Mouse (Mus musculus): Measurements from ENCODE around the gene Slc37a1.

- no peak for TF ChIP-seq CTCF (IDR thresholded peaks at IDR 0.05; ENCODE audit: control insufficient read depth, insufficient read depth, insufficient read length)
- no peak for TF ChIP-seq USF1 (IDR thresholded peaks at IDR 0.05; ENCODE audit: low read depth)
- TF ChIP-seq MYOD1 (IDR thresholded peaks at IDR 0.05; ENCODE audit: control insufficient read depth, insufficient read length, low read depth), result no peak
- TF ChIP-seq MAX (IDR thresholded peaks at IDR 0.05), result no peak
- TF ChIP-seq MYOG (IDR thresholded peaks at IDR 0.05; ENCODE audit: control insufficient read depth, extremely low read depth, insufficient read length), result no peak
- no peak for TF ChIP-seq CEBPB (IDR thresholded peaks at IDR 0.05; ENCODE audit: low read depth)
- TF ChIP-seq FOSL1 (IDR thresholded peaks at IDR 0.05; ENCODE audit: insufficient read depth, low read length, poor library complexity, severe bottlenecking), result no peak
These were observed 55.6 kb downstream of the Slc37a1 start for GRCm38 (mm10) chr17:31342191-31342590.
